Mouse (Mus musculus) CD4-positive naive resting alpha-beta T cell, adult 76 days (primary cell): ENCODE results near the gene Vmn1r168. TPM values are rescaled to one million over a fixed set of nuclear protein-coding genes. Genes with fewer than 3 reads are reported as not detected.

Experiments
- total RNA-seq: library from RNA; stranded (reverse); gene quantifications from one replicate; pipeline ENCODE4 v1.2.4, GENCODE M21; 2023

The Vmn1r168 gene
- total RNA-seq: not detected

DNA sequence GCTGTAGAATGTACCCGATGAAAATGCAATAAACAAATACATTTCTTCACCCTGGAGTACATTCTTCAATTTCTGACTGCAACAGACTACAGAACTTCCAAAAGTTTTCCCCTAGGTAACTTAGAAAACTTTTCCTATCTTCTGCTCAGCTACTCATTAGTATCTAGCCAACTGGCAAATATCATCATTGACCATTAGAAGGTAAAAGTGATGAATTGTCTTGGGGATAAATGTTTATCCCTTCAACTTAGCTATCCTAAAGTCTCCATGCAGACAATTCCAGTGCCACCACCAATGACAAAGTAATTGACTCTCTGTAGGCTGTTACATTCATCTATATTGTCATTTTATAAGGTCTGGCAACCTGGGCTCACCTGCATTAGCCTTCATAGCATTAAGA is at the start of gene Vmn1r168:
Gene Vmn1r168, plus strand, starts transcription at position 301 of the 400 bp plus-strand sequence.

DNA sequence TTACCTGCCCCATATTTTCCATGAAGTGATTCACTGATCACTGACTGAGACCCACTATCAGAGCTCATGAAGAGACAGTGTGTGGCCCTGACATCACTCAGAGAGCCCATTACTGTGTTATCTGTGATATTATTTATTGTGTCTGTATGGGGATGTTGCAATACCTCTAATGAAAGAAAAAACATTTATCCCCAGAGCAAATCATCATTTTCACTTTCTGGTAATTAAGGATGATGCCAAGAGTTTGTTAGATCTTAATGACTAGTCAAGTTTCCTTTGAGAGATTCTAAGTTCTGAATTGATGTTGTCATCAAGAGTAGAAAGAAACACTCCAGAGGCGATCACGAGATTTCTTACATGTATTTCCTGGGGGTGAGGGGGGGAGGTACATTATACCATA is 32.4 kb upstream of the Vmn1r168 start, which contains the start of gene Vmn1r167:
Gene Vmn1r167, minus strand, starts transcription at position 101 of the 400 bp plus-strand sequence.

GRCm38 (mm10) chr7:23575226-23575625 is 35.7 kb downstream of the Vmn1r168 start, which contains the start of gene Vmn1r169:
TSS of gene Vmn1r169 (plus strand) at chr7:23575526.

Other genes starting within 250 kb of the Vmn1r168 start
- gene Nlrp4e, start 238.5 kb upstream of the Vmn1r168 start, total RNA-seq: not detected
- gene Nlrp5, start 153.8 kb upstream of the Vmn1r168 start, total RNA-seq: not detected
- not detected for gene Vmn1r167, start 32.5 kb upstream of the Vmn1r168 start, total RNA-seq
- gene Vmn1r169, start 35.8 kb downstream of the Vmn1r168 start, total RNA-seq: not detected
- not detected for gene Vmn1r170, start 66.4 kb downstream of the Vmn1r168 start, total RNA-seq
- gene Vmn1r171, start 91.0 kb downstream of the Vmn1r168 start, total RNA-seq: not detected
- not detected for gene Vmn1r172, start 118.6 kb downstream of the Vmn1r168 start, total RNA-seq
- not detected for gene Vmn1r173, start 161.0 kb downstream of the Vmn1r168 start, total RNA-seq
- gene Vmn1r174, start 212.5 kb downstream of the Vmn1r168 start, total RNA-seq: not detected